Mouse (Mus musculus): ENCODE data around the gene Nudt8. TPM values are rescaled to one million over a fixed set of nuclear protein-coding genes. Genes with fewer than 3 reads are reported as not detected.
"Not testable (repeated sequence)": the region's sequence is repeated elsewhere in the genome, so short reads cannot be mapped to it uniquely, and the experiment has no call there.

The Nudt8 gene
- 10 to 100 TPM in 1 of 2 experiments, 1 to 10 TPM in 1; 9.9 to 10.2 TPM for total RNA-seq (2021)

GRCm38 (mm10) chr19:4000119-4000900 lies at the start of gene Nudt8, which contains the start of gene Gm49405:
Gene Nudt8 (plus strand): TSS chr19:4000580.
Gene Gm49405 (plus strand): TSS chr19:4000626.
- DNase-seq (ENCODE audit: extremely low spot score in 1 of 2, low spot score in 1 of 2): peak; percentile 83 to 96

GRCm38 (mm10) chr19:3951461-3951860 lies 48.9 kb upstream of the Nudt8 start:
- no peak for DNase-seq (ENCODE audit: extremely low spot score in 1 of 2, low spot score in 1 of 2)

GRCm38 (mm10) chr19:3952099-3952498 lies 48.3 kb upstream of the Nudt8 start:
- DNase-seq (ENCODE audit: extremely low spot score in 1 of 2, low spot score in 1 of 2): no peak

GRCm38 (mm10) chr19:3955033-3955432 lies 45.3 kb upstream of the Nudt8 start:
- DNase-seq (ENCODE audit: extremely low spot score in 1 of 2, low spot score in 1 of 2): no peak

GRCm38 (mm10) chr19:3955804-3956203 lies 44.6 kb upstream of the Nudt8 start:
- DNase-seq (ENCODE audit: extremely low spot score in 1 of 2, low spot score in 1 of 2): no peak

- not testable (repeated sequence) for DNase-seq (ENCODE audit: extremely low spot score in 1 of 2, low spot score in 1 of 2)
Measured at GRCm38 (mm10) chr19:3957296-3958036, 42.9 kb upstream of the Nudt8 start.

- no peak for DNase-seq (ENCODE audit: extremely low spot score in 1 of 2, low spot score in 1 of 2)
Measured at GRCm38 (mm10) chr19:3958470-3958869, 41.9 kb upstream of the Nudt8 start, which contains the start of gene Aldh3b3. Gene Aldh3b3 (plus strand): TSS chr19:3958645.

GRCm38 (mm10) chr19:3959030-3959429 lies 41.4 kb upstream of the Nudt8 start:
- DNase-seq (ENCODE audit: extremely low spot score in 1 of 2, low spot score in 1 of 2): no peak

- DNase-seq (ENCODE audit: extremely low spot score in 1 of 2, low spot score in 1 of 2): no peak
Measured at GRCm38 (mm10) chr19:3960211-3960610, 40.2 kb upstream of the Nudt8 start.

GRCm38 (mm10) chr19:3961805-3962204 lies 38.6 kb upstream of the Nudt8 start:
- DNase-seq (ENCODE audit: extremely low spot score in 1 of 2, low spot score in 1 of 2): not testable (repeated sequence)

GRCm38 (mm10) chr19:3962469-3962868 lies 37.9 kb upstream of the Nudt8 start:
- no peak for DNase-seq (ENCODE audit: extremely low spot score in 1 of 2, low spot score in 1 of 2)

- DNase-seq (ENCODE audit: extremely low spot score in 1 of 2, low spot score in 1 of 2): no peak
Measured at GRCm38 (mm10) chr19:3964030-3964429, 36.4 kb upstream of the Nudt8 start.

GRCm38 (mm10) chr19:3966330-3967075 lies 33.9 kb upstream of the Nudt8 start:
- no peak for DNase-seq (ENCODE audit: extremely low spot score in 1 of 2, low spot score in 1 of 2)

- no peak for DNase-seq (ENCODE audit: extremely low spot score in 1 of 2, low spot score in 1 of 2)
Measured at GRCm38 (mm10) chr19:3967258-3967657, 33.1 kb upstream of the Nudt8 start.

GRCm38 (mm10) chr19:3972229-3972628 lies 28.2 kb upstream of the Nudt8 start, which contains the start of gene Aldh3b2:
Gene Aldh3b2 (plus strand): TSS chr19:3972328.
- no peak for DNase-seq (ENCODE audit: extremely low spot score in 1 of 2, low spot score in 1 of 2)

- not testable (repeated sequence) for DNase-seq (ENCODE audit: extremely low spot score in 1 of 2, low spot score in 1 of 2)
Measured at GRCm38 (mm10) chr19:3974608-3975007, 25.8 kb upstream of the Nudt8 start.

- DNase-seq (ENCODE audit: extremely low spot score in 1 of 2, low spot score in 1 of 2): no peak
Measured at GRCm38 (mm10) chr19:3975866-3976265, 24.5 kb upstream of the Nudt8 start.

- DNase-seq (ENCODE audit: extremely low spot score in 1 of 2, low spot score in 1 of 2): peak; percentile 51 to 84
Measured at GRCm38 (mm10) chr19:3980309-3980708, 20.1 kb upstream of the Nudt8 start.

GRCm38 (mm10) chr19:3980917-3981316 lies 19.5 kb upstream of the Nudt8 start:
- DNase-seq (ENCODE audit: extremely low spot score in 1 of 2, low spot score in 1 of 2): no peak

- no peak for DNase-seq (ENCODE audit: extremely low spot score in 1 of 2, low spot score in 1 of 2)
Measured at GRCm38 (mm10) chr19:3983527-3984200, 16.7 kb upstream of the Nudt8 start.

Data from layer of hippocampus, postnatal 25 days (tissue).